Mouse (Mus musculus) subcutaneous adipose tissue, adult 2 months (tissue): ENCODE results near the gene Ccl4. TPM values are rescaled to one million over a fixed set of nuclear protein-coding genes. Genes with fewer than 3 reads are reported as not detected.

ENCODE experiments used
- polyA plus RNA-seq: library from polyadenylated mRNA; depleted of rRNA; stranded (reverse); fragments of >200 nt; gene quantifications from 2 replicates; pipeline ENCODE4 v1.2.3, GENCODE M21; 2012; ENCODE audit warnings: low replicate concordance; rRNA removed

The Ccl4 gene
- 0.70 and 4.4 TPM in 2 replicates for polyA plus RNA-seq

GRCm38 (mm10) chr11:83662204-83662603 lies at the start of gene Ccl4:
Gene Ccl4 (plus strand): TSS chr11:83662584.

GRCm38 (mm10) chr11:83645521-83645920 lies 16.9 kb upstream of the Ccl4 start, which contains the start of gene Rpl9-ps1:
Gene Rpl9-ps1 (minus strand): TSS chr11:83645621.

GRCm38 (mm10) chr11:83649305-83649841 lies 13.0 kb upstream of the Ccl4 start, which contains the start of gene Ccl3:
Gene Ccl3 (minus strand): TSS chr11:83649355.

DNA sequence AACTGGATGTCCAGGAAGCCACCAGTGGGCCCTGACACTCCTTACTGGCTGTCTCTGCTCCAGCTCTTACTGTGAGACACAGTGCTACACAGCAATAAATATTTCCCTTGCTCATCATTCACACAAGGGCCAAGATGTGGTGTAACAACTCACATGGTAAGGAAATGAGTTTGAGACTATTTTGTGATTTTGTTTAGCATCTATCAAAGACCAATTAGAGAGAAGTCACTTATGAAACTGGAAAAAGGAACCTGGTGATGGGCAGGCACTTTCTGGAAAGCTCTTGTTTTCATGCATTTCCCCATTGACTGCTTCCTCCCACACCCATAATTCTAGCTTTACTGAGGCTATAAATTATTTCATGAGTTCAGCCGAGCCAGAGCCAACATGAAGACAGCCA lies 41.3 kb downstream of the Ccl4 start, which contains the start of gene Wfdc17:
Gene Wfdc17, plus strand, starts transcription at position 287 of the 400 bp plus-strand sequence.

DNA sequence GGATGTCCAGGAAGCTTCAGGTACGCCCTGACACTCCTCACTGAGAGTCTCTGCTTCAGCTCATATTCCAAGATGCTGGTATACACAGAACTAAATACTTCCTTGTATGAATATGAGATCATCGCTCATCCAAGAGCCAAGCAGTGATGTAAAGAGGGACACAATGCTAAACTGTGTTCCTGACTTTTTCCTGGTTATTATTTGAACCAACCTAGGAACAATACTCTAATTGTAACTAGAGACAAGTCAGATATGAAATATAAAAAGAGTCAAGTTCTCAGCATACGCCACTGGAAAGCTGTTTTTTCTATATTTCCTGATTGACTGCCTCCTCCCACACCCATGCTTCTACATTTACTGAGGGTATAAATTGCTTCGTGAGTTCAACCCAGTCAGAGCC lies 46.3 kb downstream of the Ccl4 start, which contains the start of gene Wfdc18:
Gene Wfdc18, plus strand, starts transcription at position 301 of the 400 bp plus-strand sequence.

Other genes starting within 250 kb of the Ccl4 start
- 0.09 and 0.16 TPM in 2 replicates for gene Gas2l2, start 233.1 kb upstream of the Ccl4 start, polyA plus RNA-seq
- gene 1700020L24Rik, start 224.9 kb upstream of the Ccl4 start, polyA plus RNA-seq, result 2.4 and 2.5 TPM in 2 replicates
- 22.1 and 42.8 TPM in 2 replicates for gene Mmp28, start 199.5 kb upstream of the Ccl4 start, polyA plus RNA-seq
- gene Taf15, start 189.5 kb upstream of the Ccl4 start, polyA plus RNA-seq, result 8.0 and 15.5 TPM in 2 replicates
- gene Heatr9, start 140.4 kb upstream of the Ccl4 start, polyA plus RNA-seq, result not detected in 2 replicates
- 34.2 and 47.0 TPM in 2 replicates for gene Ccl5, start 132.1 kb upstream of the Ccl4 start, polyA plus RNA-seq
- gene Ccl9, start 83.9 kb upstream of the Ccl4 start, polyA plus RNA-seq, result 14.9 and 19.1 TPM in 2 replicates
- gene Ccl6, start 69.5 kb upstream of the Ccl4 start, polyA plus RNA-seq, result 43.4 and 56.4 TPM in 2 replicates
- not detected in 2 replicates for gene Rpl9-ps1, start 17.0 kb upstream of the Ccl4 start, polyA plus RNA-seq
- 0.85 and 5.8 TPM in 2 replicates for gene Ccl3, start 13.2 kb upstream of the Ccl4 start, polyA plus RNA-seq
- 17.4 and 17.6 TPM in 2 replicates for gene Wfdc17, start 41.4 kb downstream of the Ccl4 start, polyA plus RNA-seq
- gene Wfdc18, start 46.4 kb downstream of the Ccl4 start, polyA plus RNA-seq, result 0.53 TPM in 1 of 2 replicates, not detected in the other
- gene Wfdc21, start 84.4 kb downstream of the Ccl4 start, polyA plus RNA-seq, result 78.1 and 514 TPM in 2 replicates
- gene Heatr6, start 91.1 kb downstream of the Ccl4 start, polyA plus RNA-seq, result 20.8 and 23.5 TPM in 2 replicates
- gene Hnf1b, start 187.5 kb downstream of the Ccl4 start, polyA plus RNA-seq, result 6.5 TPM in 1 of 2 replicates, not detected in the other